Mouse (Mus musculus): Measurements from ENCODE around the gene Tst.

DNA sequence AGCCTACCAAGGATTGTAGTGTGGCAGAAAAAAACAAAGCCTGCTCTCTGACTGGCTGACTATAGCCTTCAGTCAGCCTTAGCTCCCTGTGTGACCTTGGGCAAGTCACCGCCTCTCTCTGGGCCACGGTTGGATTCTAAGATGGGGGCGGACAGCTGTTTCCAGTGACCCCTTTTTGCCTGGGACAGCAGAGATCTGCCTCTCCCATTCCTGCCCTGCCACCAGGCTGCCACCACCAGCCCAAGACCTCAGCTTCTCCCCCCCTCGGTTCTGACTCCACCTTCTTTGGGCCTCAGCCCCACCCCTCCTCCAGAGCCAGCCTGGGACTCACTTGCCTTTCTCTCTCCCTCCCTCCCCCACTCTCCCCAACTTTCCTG lies 32.3 kb upstream of the Tst start:
- TF ChIP-seq POLR2A (IDR thresholded peaks at IDR 0.05; ENCODE audit: low read depth, low read length) (no peak), CTCF (IDR thresholded peaks at IDR 0.05; ENCODE audit: extremely low read depth, insufficient read depth, insufficient read length, insufficient replicate concordance) (no peak)
